Mouse (Mus musculus) liver, adult 2 months (tissue): Measurements from ENCODE around the gene Gm5128.
"Not testable (repeated sequence)": the region's sequence is repeated elsewhere in the genome, so short reads cannot be mapped to it uniquely, and the experiment has no call there.

Experiments
- CTCF ChIP-seq: fragments of 200-500 bp; IDR thresholded peaks from 2 replicates; pipeline ENCODE4 v1.5.1; 2011; ENCODE audit warnings: low read depth, low read length, control low read depth
- POLR2A ChIP-seq: fragments of 200-500 bp; IDR thresholded peaks from 2 replicates; pipeline ENCODE4 v1.6.1; 2011; ENCODE audit warnings: low read length, control low read depth; ENCODE audit not compliant: insufficient read depth; ENCODE audit errors: extremely low read depth

DNA sequence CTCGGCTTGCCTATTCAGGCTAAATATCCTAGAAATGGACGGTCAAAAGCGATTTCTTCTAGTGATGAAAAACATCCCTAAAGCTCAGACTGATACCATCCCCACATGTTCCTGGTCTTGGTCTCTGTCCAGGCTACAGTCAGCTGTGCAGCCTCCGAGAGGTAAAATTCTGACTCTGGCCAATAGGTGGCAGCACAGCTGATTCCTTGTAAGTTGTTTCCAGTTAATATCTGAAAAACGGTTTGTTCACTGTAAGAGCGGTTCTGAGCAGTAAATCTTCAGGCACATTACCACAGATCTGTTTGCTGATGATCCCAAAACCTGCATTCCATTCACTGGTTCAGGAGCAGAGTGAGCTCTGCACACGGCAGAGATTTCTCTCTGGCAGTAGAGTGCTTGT, 48.1 kb downstream of the Gm5128 start:
- not testable (repeated sequence) for TF ChIP-seq CTCF, POLR2A
